Mouse (Mus musculus): Measurements from ENCODE around the gene Trh.

Gene Trh

DNA sequence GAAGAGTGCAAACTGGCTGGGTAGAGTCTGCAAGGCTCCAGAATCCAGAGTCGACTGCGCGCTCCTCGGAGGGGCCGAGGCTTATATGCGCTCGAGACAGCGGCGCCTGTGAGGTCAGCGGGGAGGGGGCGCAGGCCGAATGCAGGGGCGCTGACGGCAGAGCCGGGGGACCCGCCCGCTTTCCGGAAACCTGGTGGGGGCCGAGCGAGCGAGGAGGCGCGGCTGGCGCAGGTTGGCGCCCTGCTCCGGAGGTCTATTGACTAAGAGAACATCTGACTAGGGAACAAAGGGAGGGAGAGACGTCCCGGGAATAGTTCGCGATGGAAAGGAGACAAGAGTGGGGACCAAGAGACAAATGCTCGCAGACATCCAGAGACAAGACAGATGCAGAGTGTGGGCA lies at the start of gene Trh:
TSS of gene Trh (minus strand) at position 60 of the 400 bp plus-strand sequence.
- in situ Hi-C loops (cut with MboI, MseI): no loop called here

- in situ Hi-C loops (cut with MboI, MseI): no loop called here
These were observed 46.4 kb upstream of the Trh start for GRCm38 (mm10) chr6:92290826-92291225.

DNA sequence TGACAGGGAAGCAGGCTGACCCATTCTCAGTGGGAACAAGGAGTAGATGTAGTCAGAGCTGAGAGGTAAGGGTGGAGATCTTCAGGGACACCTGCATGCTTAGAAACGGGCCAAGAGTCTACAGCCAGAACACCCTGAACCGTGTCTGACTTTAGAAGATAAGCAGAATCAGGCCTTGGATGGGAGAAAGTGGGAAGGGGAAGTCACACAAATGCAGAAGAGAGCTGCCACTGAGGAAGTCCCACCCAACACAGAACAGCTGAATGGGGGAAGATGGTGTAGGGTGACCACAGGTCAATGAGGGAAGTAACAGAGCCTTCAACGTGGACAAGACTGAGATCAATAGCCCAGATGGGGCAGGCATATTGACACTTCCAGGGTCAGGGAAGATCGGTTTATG lies 42.4 kb upstream of the Trh start:
- in situ Hi-C loops (cut with MboI, MseI): no loop called here

DNA sequence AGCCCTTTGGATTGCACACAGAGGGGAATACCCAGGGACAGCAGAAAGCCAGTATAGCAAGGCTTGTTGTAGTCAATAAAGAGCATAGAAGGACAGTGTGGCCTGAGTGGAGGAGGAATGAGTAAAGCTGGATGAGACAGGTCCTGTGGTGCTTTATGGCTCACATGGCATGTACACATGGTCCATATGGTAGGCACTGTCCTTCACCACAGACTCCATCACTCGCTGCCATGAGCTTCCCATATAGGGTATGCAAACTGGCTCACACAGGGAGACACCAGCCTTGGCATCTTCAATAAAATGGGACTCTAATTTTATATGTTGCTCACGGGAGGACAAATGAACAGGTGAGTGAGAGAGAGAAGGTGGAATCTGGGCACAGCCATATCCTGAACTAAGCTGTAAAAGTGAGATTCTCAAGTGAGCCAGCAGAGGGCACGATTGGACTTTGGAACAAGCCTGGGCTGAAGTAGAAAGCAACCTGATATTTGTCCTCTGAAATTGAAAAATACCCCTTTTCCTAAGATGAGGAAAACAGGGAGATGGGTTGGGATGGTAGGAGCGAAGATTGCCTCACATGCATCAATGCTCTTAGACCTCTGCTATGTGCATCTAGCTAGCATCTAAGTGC lies 41.9 kb upstream of the Trh start:
- in situ Hi-C loops (cut with MboI, MseI): no loop called here

DNA sequence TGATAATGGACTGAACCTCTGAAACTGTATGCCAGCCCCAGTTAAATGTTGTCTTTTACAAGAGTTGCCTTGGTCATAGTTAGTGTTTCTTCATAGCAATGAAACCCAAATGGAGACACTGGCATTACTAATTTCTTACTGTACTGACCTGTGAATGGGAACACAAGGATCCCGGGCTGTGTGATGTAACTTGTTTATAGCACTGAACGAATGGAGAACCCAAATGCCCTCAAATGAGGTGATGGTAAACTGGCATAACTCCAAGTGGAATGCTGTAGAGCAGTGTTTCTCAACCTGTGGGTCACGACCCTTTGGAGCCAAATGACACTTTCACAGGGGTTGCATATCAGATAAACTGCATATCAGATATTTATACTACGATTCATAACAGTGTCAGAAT lies 41.1 kb upstream of the Trh start:
- in situ Hi-C loops (cut with MboI, MseI): no loop called here

GRCm38 (mm10) chr6:92277179-92277578 lies 32.7 kb upstream of the Trh start:
- in situ Hi-C loops (cut with MboI, MseI): no loop called here

- in situ Hi-C loops (cut with MboI, MseI): loop anchor here (25.0 kb wide), 1 partner anchor 361 kb away; the partner anchor contains the start of gene 4930590J08Rik
These were observed 29.3 kb upstream of the Trh start for GRCm38 (mm10) chr6:92273652-92274322.

DNA sequence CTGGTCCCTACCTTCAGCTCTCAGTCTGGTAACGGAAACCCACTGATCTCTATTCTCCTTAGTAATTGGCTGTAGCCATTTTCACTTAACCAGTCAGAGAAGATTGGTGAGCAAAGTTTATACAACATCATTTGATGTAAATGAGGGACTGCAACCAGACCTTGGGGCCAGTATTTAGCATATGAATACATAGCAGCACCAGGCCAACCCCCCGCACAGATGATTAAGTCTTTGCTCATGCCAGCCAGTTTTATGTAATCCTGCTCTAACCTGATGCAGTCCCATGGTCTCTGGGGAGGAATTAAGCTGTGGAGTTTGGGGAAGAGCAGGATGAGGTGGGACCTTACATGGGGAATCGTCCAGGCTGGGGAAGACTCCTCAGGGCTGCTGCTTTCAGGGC lies 28.2 kb upstream of the Trh start:
- in situ Hi-C loops (cut with MboI, MseI): loop anchor here (25.0 kb wide), 1 partner anchor 360 kb away; the partner anchor contains the start of gene 4930590J08Rik

DNA sequence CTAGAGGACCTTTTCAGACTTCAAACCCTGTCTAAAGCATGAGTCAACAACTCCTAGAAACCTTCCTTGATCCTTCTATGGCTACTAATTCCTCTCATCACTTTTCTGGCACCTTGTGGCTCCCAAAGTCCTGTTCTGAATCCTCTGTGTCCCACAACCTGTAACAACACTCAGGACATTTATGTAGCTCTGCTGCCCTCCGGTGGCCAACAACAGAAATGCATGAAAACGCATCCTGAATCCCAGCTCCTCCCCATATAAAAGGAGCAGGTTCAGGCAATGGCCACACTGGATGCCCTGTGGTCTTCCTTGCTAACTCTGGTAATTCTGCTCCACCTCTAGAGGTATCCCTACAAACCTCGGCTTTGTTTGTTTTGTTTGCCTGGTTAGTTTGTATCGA lies 24.6 kb upstream of the Trh start:
- in situ Hi-C loops (cut with MboI, MseI): loop anchor here (25.0 kb wide), 1 partner anchor 357 kb away; the partner anchor contains the start of gene 4930590J08Rik

DNA sequence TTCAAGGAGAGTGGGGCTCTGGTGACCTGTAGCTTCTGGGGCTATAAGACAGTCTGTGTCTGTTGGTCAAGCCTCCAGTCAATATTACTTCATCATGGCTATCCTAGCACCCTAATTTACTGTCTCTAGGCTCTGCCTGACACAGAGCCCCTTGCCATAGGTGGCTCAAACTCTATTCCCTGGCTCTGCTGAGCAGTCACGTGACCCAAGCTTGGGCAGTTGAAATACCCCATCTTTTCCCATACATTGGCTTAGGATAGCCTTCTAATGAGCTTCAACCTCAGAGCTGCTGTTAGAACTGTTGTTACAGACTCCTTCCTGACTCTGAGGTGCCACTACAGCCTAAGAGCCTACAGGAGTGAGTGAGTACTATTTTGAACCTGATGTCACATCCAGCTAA lies 23.6 kb upstream of the Trh start:
- in situ Hi-C loops (cut with MboI, MseI): loop anchor here (25.0 kb wide), 1 partner anchor 356 kb away; the partner anchor contains the start of gene 4930590J08Rik

DNA sequence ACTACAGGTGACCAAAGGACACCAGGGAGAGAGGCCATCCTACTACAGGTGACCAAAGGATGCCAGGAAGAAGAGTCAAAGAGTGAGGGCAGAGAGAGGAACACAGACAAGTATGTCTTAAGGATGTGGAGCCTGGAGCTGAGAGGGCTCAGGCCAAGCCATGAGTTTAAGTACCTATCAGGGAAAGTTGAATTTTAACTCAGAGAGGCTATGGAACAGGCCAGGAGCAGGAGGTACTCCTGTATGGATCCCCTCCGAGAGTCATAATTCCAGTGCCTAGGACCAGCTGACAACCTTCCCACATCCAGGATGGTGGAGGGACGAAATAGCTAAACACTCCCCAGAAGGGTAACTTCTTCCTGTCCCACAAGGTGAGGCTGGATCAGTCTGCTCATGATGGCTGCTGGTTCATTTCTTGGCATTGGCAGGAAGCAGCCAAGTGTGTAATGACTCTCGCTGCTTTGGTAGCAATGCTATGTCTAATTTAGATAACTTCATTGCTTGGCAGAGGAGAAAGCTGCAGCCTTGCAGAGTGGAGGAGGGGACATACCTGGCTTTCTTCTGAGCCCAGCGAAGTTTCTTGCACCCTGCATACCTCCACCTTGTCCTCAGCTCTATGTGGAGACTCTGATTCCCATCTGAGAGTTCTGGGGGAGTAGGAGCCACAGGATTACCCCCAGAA lies 16.9 kb upstream of the Trh start:
- in situ Hi-C loops (cut with MboI, MseI): loop anchor here (25.0 kb wide), 1 partner anchor 349 kb away; the partner anchor contains the start of gene 4930590J08Rik

- in situ Hi-C loops (cut with MboI, MseI): loop anchor here (25.0 kb wide), 1 partner anchor 343 kb away; the partner anchor contains the start of gene 4930590J08Rik
These were observed 10.9 kb upstream of the Trh start for GRCm38 (mm10) chr6:92255346-92255745.

- in situ Hi-C loops (cut with MboI, MseI): loop anchor here (25.0 kb wide), 1 partner anchor 341 kb away; the partner anchor contains the start of gene 4930590J08Rik
These were observed 8.9 kb upstream of the Trh start for GRCm38 (mm10) chr6:92253253-92253870.

DNA sequence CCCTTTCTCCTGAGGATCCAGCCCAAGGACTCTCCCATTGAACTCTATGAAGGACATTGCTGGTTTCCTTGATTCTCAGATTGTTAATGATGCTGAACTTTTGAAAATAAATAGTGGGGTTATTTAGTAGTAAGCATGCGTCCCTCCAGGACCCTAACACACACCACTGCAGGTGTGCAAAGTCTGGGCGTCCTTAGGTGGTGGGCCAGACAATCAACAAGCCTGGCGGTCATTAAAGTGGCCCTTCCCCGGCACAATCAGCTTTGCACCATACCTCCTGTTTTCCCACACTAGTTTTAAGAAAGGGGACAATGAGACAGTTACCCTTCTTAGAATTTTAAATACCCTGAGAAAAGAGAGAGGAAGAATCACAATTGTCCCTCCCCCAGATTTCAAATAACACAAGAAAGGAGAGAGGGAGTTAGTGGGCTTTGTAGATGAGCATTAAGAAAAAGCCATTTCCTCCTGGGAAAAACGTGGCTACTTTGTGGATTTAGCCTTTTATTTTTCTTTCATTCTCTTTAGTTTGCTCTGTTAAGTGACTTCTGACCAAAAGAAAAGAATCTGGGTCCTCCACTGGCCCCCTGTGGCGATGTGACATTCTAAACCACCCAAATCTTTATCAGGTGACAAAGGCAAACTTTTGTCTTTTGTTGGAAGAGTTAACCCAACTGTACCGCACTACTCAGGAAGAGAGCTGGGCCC lies 2.9 kb upstream of the Trh start:
- in situ Hi-C loops (cut with MboI, MseI): no loop called here

DNA sequence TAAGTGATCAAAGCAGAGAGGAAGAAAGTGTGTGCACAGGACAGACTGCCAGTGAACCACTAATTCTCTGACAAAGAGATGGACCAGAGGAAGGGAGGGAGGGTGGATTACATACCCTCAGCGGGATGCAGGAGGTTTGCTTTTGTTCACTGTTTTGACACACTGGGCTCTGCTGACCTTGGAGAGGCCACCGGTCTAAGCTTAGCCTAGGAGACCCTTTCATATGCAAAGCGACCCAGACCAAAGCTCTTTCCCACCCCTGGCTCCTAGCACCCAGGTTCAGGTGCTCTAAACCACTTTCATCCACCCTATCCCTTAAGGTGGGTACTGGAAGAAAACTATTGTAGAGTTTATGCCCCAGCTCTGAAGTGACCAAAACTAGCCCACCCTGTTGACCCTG lies 1.9 kb upstream of the Trh start:
- in situ Hi-C loops (cut with MboI, MseI): no loop called here

- in situ Hi-C loops (cut with MboI, MseI): no loop called here
These were observed 3.1 kb downstream of the Trh start for GRCm38 (mm10) chr6:92241178-92241906.

- in situ Hi-C loops (cut with MboI, MseI): no loop called here
These were observed 9.4 kb downstream of the Trh start for GRCm38 (mm10) chr6:92235036-92235435.

DNA sequence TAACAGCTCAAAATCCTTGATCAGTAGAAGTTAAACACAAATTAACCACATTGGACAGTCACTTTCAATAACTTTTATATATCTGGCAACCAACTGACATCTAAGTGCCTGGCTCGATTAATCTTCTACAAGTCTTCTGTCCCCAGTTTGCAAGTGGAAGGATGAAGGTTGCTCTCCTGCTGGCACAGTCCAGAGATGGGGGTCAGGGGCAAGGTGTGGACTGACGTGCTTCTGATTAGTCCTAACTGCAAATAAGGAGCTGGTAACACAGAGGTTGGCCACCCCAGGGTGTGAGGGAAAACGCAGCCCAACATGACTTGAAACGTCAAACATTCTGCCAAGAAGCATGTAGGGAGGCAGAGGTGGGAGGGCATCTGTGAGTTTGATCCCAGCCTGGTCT lies 12.7 kb downstream of the Trh start:
- in situ Hi-C loops (cut with MboI, MseI): no loop called here

- in situ Hi-C loops (cut with MboI, MseI): no loop called here
These were observed 13.1 kb downstream of the Trh start for GRCm38 (mm10) chr6:92231356-92231755.

DNA sequence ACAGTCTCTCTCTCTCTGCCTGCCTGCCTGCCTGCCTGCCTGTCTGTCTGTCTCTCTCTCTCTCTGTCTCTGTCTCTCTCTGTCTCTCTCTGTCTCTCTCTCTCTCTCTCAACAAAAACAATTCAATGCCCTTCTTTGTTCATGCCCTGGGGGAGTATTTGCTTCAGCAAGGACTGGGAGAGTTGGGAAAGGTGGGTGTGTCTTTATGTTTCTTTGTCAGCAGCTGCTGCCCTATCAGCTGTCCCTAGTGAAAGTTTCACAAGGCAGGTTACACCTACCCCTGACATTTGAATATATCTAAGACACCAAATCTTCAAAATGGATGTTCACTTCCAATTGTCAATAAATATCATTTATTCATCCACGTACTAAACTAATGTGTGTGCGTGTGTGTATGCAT lies 14.9 kb downstream of the Trh start:
- in situ Hi-C loops (cut with MboI, MseI): no loop called here

GRCm38 (mm10) chr6:92229103-92229502 lies 15.3 kb downstream of the Trh start:
- in situ Hi-C loops (cut with MboI, MseI): no loop called here
